Mouse (Mus musculus) MEL (cell line): ENCODE measurements around the gene Col13a1.

Source experiments
- CTCF ChIP-seq, 3 experiments: IDR thresholded peaks in 2 of 3; conservative IDR thresholded peaks in 1 of 3; 2 replicates each; pipeline ENCODE4 v1.5.1; 2011 to 2012; ENCODE audit warnings: low read length in 3 of 3, low read depth in 2 of 3, mild to moderate bottlenecking in 2 of 3, improper control_type of control experiment in 1 of 3, inconsistent platforms in 1 of 3, mixed read lengths in 1 of 3, moderate library complexity in 1 of 3; ENCODE audit not compliant: control insufficient read depth in 1 of 3, insufficient read depth in 1 of 3, poor library complexity in 1 of 3, severe bottlenecking in 1 of 3
- E2F4 ChIP-seq: IDR thresholded peaks from 2 replicates; pipeline ENCODE4 v1.6.1; 2011; ENCODE audit warnings: low read depth, low read length, improper control_type of control experiment, borderline replicate concordance
- EP300 ChIP-seq, 2 experiments: IDR thresholded peaks; 2 replicates each; pipeline ENCODE4 v1.6.1; 2011; ENCODE audit warnings: improper control_type of control experiment in 2 of 2, low read length in 2 of 2, low read depth in 1 of 2, mild to moderate bottlenecking in 1 of 2
- HCFC1 ChIP-seq: IDR thresholded peaks from 2 replicates; pipeline ENCODE4 v1.6.1; 2012; ENCODE audit warnings: low read depth, mild to moderate bottlenecking, inconsistent platforms, low read length, improper control_type of control experiment, moderate library complexity
- MEF2A ChIP-seq: IDR thresholded peaks from 2 replicates; pipeline ENCODE4 v1.6.1; 2014; ENCODE audit warnings: low read depth, mild to moderate bottlenecking, inconsistent platforms, low read length, improper control_type of control experiment; ENCODE audit not compliant: poor library complexity, insufficient replicate concordance, severe bottlenecking; ENCODE audit errors: extremely low read depth
- POLR2AphosphoS5 ChIP-seq: IDR thresholded peaks from 2 replicates; pipeline ENCODE4 v1.6.1; 2012; ENCODE audit warnings: low read depth, borderline replicate concordance, mild to moderate bottlenecking, inconsistent platforms, low read length, moderate library complexity, mixed read lengths
- SIN3A ChIP-seq: IDR thresholded peaks from 2 replicates; pipeline ENCODE4 v1.6.1; 2012; ENCODE audit warnings: low read length, improper control_type of control experiment, inconsistent platforms
- TCF12 ChIP-seq: IDR thresholded peaks from 2 replicates; pipeline ENCODE4 v1.6.1; 2014; ENCODE audit warnings: low read depth, mild to moderate bottlenecking, inconsistent platforms, low read length, improper control_type of control experiment, moderate library complexity

DNA sequence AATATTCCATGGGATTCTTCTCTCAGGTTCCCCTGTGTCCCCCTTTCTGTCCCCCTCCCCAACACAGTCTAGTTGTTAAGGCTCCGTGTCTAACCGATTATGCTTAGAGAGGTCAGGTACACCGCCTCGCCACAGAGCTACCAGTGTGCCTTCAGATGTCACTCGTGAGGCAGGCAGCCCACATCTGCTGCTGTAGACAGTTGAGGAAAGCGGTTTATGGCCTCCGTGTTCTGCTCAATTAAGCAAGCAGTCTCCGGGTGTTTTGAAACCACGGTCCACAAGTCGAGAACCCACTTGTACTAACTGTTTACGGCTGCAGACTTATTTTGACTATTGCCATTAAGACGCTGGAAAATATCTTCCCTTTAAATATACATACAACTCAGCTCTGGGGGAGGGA is 48.8 kb upstream of the Col13a1 start:
- TF ChIP-seq SIN3A: no peak
- no peak for TF ChIP-seq CTCF (IDR thresholded peaks at IDR 0.05 in 2 of 3, conservative IDR thresholded peaks at IDR 0.05 in 1 of 3; ENCODE audit: control insufficient read depth in 1 of 3, insufficient read depth in 1 of 3, low read depth in 2 of 3, low read length in 3 of 3, poor library complexity in 1 of 3, severe bottlenecking in 1 of 3)
- TF ChIP-seq E2F4: no peak
- TF ChIP-seq HCFC1: no peak
- TF ChIP-seq POLR2AphosphoS5: no peak
- TF ChIP-seq MEF2A: no peak
- no peak for TF ChIP-seq EP300 (IDR thresholded peaks at IDR 0.05; ENCODE audit: low read depth in 1 of 2, low read length in 2 of 2)
- TF ChIP-seq TCF12: no peak
